Mouse (Mus musculus): ENCODE results near the gene Haus5.

DNA sequence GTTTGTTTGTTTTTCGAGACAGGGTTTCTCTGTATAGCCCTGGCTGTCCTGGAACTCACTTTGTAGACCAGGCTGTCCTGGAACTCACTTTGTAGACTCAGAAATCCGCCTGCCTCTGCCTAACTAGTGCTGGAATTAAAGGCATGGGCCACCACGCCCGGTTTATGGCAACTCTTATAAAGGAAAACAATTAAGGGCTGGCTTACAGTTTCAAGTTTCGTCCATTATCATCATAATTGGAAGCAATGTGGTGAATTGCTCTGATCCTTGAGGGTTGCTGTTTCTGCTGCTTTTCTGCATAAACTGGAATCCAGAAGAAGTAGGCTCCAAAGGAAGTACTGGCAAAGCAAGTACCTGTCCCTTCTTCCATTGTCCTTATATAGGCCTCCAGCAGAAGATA lies 38.1 kb downstream of the Haus5 start:
- TF ChIP-seq POLR2A (IDR thresholded peaks at IDR 0.05; ENCODE audit: insufficient read depth, low read depth, low read length) (no peak), CTCF (IDR thresholded peaks at IDR 0.05; ENCODE audit: insufficient read depth, low read depth, low read length) (no peak)
